Mouse (Mus musculus): ENCODE results near the gene Thoc5. TPM values are rescaled to one million over a fixed set of nuclear protein-coding genes. Genes with fewer than 3 reads are reported as not detected.

Thoc5 gene
- 53.2 and 56.4 TPM in 2 replicates for polyA plus RNA-seq (2014; fragmentation: Nextera tagmentation; extraction: Ambion mirVana)

DNA sequence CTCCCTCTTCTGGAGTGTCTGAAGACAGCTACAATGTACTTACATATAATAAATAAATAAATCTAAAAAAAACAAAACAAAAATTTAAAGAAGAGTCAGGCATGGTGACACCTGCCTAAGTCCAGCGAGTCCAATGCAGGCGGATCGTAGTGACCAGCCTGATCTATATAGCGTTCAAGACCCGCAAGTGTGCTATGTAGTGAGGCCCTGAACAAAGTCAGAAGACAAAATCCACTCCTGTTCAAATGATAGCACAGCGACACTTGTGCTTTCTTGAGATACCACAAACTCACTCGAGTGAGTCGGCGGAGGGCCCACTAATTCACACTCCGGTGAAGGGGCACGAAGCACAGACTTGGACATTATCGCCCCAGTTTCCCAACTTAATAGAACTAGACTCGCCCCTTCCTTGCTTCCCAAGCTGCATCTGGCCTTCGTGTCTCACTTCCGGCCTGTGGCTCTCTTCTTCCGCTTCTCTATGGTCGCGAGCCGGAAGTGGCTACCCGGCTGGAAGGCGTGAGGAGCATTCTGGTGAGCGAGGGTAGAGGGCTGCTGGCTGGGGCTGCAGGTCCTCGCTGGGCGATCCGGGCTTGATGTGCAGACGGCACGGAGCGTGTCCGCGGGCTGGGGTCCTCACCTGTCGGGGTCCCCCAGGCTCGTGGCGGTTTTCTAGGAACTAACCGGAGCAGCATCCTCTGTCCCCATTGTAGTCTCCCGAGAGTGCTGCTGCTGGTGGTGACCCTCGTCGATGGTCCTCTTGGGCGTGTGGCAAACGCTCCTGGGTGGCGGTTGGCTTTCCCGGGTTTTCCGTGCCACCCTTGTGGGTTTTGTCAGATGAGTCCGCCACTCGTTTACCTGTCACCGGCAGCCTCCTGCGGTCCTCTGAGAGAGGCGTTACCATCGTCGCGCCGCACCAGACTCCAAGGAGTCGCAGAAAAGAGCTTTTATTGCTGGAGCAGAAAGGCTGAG, at the start of gene Thoc5:
Thoc5 (plus strand) TSS at position 473 of the 969 bp plus-strand sequence.
- ATAC-seq (ENCODE audit: low read depth): peak; percentile 95
- H3K4me2 ChIP-seq (ENCODE audit: low read depth, low read length): peak within 1 kb of the TSS; percentile 82
- no peaks in the 10 kb centered on the region for H3K9me3 ChIP-seq (ENCODE audit: control insufficient read depth, low read length)
- peak within 1 kb of the TSS; percentile 81 for H3K27ac ChIP-seq (ENCODE audit: low read depth, low read length)
- H3K27me3 ChIP-seq (ENCODE audit: control insufficient read depth, insufficient read depth, low read length): no peaks in the 10 kb centered on the region
- H3K4me3 ChIP-seq (ENCODE audit: low read depth, low read length): peak within 1 kb of the TSS; percentile 58
- peak within 1 kb of the TSS; percentile 79 for H3K9ac ChIP-seq (replicated peaks; ENCODE audit: low read depth, low read length)
- H3K4me1 ChIP-seq (ENCODE audit: control insufficient read depth, insufficient read depth, low read length): peaks cover 3% of the 10 kb centered on the region; the same call in 1 of the 2 replicates
- peaks cover 30% of the 10 kb centered on the region for H3K36me3 ChIP-seq (ENCODE audit: control insufficient read depth, insufficient read depth, low read length)
- WGBS: 3% methylated on average over 52 of the region's 52 CpGs

DNA sequence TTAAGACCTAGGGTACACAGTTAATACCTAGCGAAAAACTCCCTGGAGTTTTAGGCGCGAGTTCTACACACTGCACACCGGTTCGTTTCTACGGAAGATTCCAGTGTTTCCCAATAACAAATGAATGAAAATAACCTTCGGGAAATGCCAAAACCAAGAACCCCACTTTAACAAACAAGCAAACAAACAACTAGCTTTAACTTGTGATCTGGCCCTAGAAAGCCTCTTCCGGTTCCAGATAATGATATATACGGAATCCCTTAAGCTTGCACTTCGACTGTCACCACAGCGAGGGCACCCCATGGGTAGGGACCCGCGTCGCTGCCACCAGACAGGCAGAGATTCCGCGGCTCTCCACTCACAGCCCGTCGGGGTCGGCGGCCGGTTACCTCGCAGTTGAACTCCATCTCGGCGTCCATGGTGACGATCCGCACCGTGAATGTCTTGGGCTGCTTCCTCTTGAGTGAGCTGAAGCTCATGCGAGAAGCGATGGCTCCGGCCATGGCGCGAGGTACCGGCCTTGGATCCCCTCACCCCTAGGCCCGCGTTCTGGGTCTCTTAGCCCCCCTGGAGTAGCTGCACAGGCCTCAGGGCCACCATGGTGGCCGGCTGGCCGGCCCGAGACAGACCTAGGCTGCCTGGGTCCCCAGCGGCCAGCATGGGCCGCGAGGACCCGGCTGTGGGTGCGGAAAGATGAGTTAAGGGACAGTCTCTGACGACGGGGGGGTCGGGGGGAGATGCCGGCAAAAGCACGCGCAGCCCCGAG, 46.5 kb upstream of the Thoc5 start:
- peak; percentile 65 for ATAC-seq (ENCODE audit: low read depth)
- Histone ChIP-seq H3K27me3 (ENCODE audit: control insufficient read depth, insufficient read depth, low read length) (no peaks in the 10 kb centered on the region), H3K4me2 (ENCODE audit: low read depth, low read length) (peak overlapping the region; percentile 56), H3K9ac (replicated peaks; ENCODE audit: low read depth, low read length) (peak overlapping the region; percentile 86), H3K4me1 (ENCODE audit: control insufficient read depth, insufficient read depth, low read length) (peaks cover 16% of the 10 kb centered on the region; the same call in 1 of the 2 replicates), H3K27ac (ENCODE audit: low read depth, low read length) (peak overlapping the region; percentile 74; the same call in 1 of the 2 replicates), H3K9me3 (ENCODE audit: control insufficient read depth, low read length) (no peaks in the 10 kb centered on the region), H3K4me3 (ENCODE audit: low read depth, low read length) (peak overlapping the region; percentile 93), H3K36me3 (ENCODE audit: control insufficient read depth, insufficient read depth, low read length) (no peaks in the 10 kb centered on the region)
- WGBS: under 1% methylated on average over 50 of the region's 50 CpGs

DNA sequence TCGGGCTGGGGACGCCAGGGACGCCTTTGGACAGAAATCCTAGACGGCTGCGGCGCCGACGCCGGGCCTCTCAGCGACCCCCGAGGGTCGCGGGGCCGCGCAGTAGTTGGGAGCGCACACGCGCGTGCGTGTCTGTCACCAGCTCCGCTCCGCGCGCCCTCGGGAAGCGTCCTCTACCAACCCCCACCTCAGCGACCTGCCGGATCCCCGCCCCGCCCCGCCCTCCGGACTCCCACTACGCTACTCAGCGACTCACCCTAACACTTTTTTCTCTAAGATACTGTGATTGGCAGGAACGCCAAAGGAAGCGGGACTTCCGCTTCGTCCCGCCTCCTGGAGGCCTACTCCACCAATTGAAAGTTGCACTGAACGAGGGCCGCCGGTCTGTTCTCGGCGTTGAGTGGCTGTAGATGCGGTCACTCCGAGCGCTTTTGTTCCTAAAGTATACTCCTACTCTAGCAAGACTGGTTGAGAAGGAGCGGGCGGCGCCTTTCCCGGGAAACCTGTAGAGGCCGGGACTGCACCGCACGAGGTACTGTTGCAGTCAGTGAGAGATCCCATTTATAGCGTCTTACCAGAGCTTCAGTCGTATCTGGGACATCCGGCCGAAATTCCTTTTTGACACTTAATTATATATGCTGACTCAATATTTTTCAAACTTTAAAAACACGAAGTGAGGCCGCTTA, 45.7 kb upstream of the Thoc5 start, which contains the start of gene Nf2:
Nf2 (minus strand) TSS at position 279 of the 686 bp plus-strand sequence.
- H3K27me3 ChIP-seq (ENCODE audit: control insufficient read depth, insufficient read depth, low read length): no peaks in the 10 kb centered on the region
- peak within 1 kb of the TSS; percentile 86 for H3K9ac ChIP-seq (replicated peaks; ENCODE audit: low read depth, low read length)
- peak within 1 kb of the TSS; percentile 74; the same call in 1 of the 2 replicates for H3K27ac ChIP-seq (ENCODE audit: low read depth, low read length)
- under 1% methylated on average over 49 of the region's 60 CpGs for WGBS
- peaks cover 16% of the 10 kb centered on the region; the same call in 1 of the 2 replicates for H3K4me1 ChIP-seq (ENCODE audit: control insufficient read depth, insufficient read depth, low read length)
- H3K4me2 ChIP-seq (ENCODE audit: low read depth, low read length): peak within 1 kb of the TSS; percentile 56
- peak; percentile 99 for ATAC-seq (ENCODE audit: low read depth)
- H3K4me3 ChIP-seq (ENCODE audit: low read depth, low read length): peak within 1 kb of the TSS; percentile 93
- H3K36me3 ChIP-seq (ENCODE audit: control insufficient read depth, insufficient read depth, low read length): no peaks in the 10 kb centered on the region
- H3K9me3 ChIP-seq (ENCODE audit: control insufficient read depth, low read length): no peaks in the 10 kb centered on the region

DNA sequence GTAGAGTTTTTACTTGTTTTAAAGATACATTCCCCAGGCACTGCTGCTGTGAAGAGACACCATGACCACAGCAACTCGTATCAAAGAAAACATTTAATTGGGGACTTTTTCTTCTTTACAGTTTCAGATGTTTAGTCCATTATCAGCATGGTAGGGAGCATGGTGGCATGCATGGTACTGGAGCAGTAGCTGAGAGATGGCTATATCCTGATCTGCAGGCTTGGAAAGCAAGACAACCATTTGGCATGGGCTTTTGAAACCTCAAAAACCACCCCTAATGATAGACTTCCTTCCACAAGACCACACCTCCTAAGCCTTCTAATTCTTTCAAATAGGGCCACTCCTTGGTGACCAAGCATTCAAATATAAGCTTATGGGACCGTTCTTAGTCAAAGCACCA, 44.7 kb upstream of the Thoc5 start:
- no peak for ATAC-seq (ENCODE audit: low read depth)
- 94% methylated on average over 2 of the region's 2 CpGs for WGBS
- no peak overlapping the region for H3K4me3 ChIP-seq (ENCODE audit: low read depth, low read length)
- H3K36me3 ChIP-seq (ENCODE audit: control insufficient read depth, insufficient read depth, low read length): no peaks in the 10 kb centered on the region
- H3K4me1 ChIP-seq (ENCODE audit: control insufficient read depth, insufficient read depth, low read length): peaks cover 16% of the 10 kb centered on the region; the same call in 1 of the 2 replicates
- no peak overlapping the region for H3K9ac ChIP-seq (replicated peaks; ENCODE audit: low read depth, low read length)
- H3K9me3 ChIP-seq (ENCODE audit: control insufficient read depth, low read length): no peaks in the 10 kb centered on the region
- no peaks in the 10 kb centered on the region for H3K27me3 ChIP-seq (ENCODE audit: control insufficient read depth, insufficient read depth, low read length)
- H3K4me2 ChIP-seq (ENCODE audit: low read depth, low read length): no peak overlapping the region
- no peak overlapping the region for H3K27ac ChIP-seq (ENCODE audit: low read depth, low read length)

DNA sequence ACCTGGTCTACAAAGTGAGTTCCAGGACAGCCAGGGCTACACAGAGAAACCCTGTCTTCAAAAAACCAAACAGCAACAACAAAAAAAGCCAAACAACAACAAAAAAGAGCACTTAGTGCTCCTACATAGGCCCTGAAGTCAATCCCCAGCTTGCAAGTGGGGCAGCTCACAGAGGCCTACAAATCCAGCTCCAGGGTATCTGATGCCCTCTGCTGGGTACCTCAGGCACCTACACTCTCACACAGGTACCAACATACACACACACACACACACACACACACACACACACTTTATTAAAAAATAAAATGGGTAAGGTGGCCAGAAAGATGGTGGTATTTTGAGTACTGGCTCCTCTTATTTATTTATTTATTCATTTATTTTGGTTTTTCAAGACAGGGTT, 42.1 kb upstream of the Thoc5 start:
- no peak overlapping the region for H3K9ac ChIP-seq (replicated peaks; ENCODE audit: low read depth, low read length)
- ATAC-seq (ENCODE audit: low read depth): no peak
- H3K4me3 ChIP-seq (ENCODE audit: low read depth, low read length): no peak overlapping the region
- no peaks in the 10 kb centered on the region for H3K9me3 ChIP-seq (ENCODE audit: control insufficient read depth, low read length)
- peaks cover 4% of the 10 kb centered on the region; the same call in 1 of the 2 replicates for H3K4me1 ChIP-seq (ENCODE audit: control insufficient read depth, insufficient read depth, low read length)
- H3K36me3 ChIP-seq (ENCODE audit: control insufficient read depth, insufficient read depth, low read length): no peaks in the 10 kb centered on the region
- H3K27ac ChIP-seq (ENCODE audit: low read depth, low read length): no peak overlapping the region
- no peak overlapping the region for H3K4me2 ChIP-seq (ENCODE audit: low read depth, low read length)
- H3K27me3 ChIP-seq (ENCODE audit: control insufficient read depth, insufficient read depth, low read length): no peaks in the 10 kb centered on the region

DNA sequence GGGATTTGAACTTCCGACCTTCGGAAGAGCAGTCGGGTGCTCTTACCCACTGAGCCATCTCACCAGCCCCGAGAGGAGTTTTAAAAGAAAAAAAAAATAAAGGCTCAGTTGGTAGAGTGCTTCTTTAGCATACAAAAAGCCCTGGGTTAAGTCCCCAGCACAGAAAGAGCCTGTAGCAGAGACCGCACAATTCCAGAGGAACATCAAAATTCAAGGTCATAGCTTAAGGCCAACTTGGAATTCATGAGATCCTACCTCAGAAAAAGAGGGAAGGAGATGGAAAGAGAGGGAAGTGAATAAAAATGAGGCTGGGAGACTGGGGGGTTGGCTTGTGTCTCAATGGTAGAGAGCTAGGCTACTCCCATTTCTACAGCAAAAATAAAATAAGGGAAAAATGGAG, 40.9 kb upstream of the Thoc5 start:
- H3K27me3 ChIP-seq (ENCODE audit: control insufficient read depth, insufficient read depth, low read length): no peaks in the 10 kb centered on the region

DNA sequence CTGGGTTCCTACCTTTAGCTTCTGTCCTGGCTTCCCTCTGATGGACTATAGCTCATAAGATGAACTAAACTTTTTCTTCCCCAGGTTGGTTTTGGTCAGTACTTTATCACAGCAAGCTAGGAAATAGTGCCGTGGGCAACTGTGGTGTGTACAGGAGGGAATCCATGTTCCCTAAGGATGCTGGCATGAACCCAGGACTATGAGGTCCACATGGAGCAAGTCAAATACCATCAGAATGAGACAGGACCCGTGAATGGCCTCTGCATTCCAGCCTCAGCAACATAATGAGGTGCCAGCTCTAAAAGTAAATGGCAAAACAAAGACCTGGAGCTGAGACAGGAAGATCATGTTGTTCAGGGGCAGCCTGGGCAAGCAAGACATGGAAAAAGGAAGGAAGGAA, 36.7 kb upstream of the Thoc5 start:
- Histone ChIP-seq H3K4me1 (ENCODE audit: control insufficient read depth, insufficient read depth, low read length) (no peaks in the 10 kb centered on the region), H3K9ac (replicated peaks; ENCODE audit: low read depth, low read length) (no peak overlapping the region), H3K36me3 (ENCODE audit: control insufficient read depth, insufficient read depth, low read length) (no peaks in the 10 kb centered on the region), H3K27ac (ENCODE audit: low read depth, low read length) (no peak overlapping the region), H3K9me3 (ENCODE audit: control insufficient read depth, low read length) (no peaks in the 10 kb centered on the region), H3K4me3 (ENCODE audit: low read depth, low read length) (no peak overlapping the region), H3K27me3 (ENCODE audit: control insufficient read depth, insufficient read depth, low read length) (no peaks in the 10 kb centered on the region), H3K4me2 (ENCODE audit: low read depth, low read length) (no peak overlapping the region)
- no peak for ATAC-seq (ENCODE audit: low read depth)
- WGBS: 56% methylated on average over 2 of the region's 2 CpGs

More for the DNA sequence above, 40.9 kb upstream of the Thoc5 start:
- no peaks in the 10 kb centered on the region for H3K9me3 ChIP-seq (ENCODE audit: control insufficient read depth, low read length)
- 84% methylated on average over 5 of the region's 5 CpGs for WGBS
- H3K27ac ChIP-seq (ENCODE audit: low read depth, low read length): no peak overlapping the region
- no peak overlapping the region for H3K9ac ChIP-seq (replicated peaks; ENCODE audit: low read depth, low read length)
- H3K4me2 ChIP-seq (ENCODE audit: low read depth, low read length): no peak overlapping the region
- no peaks in the 10 kb centered on the region for H3K4me1 ChIP-seq (ENCODE audit: control insufficient read depth, insufficient read depth, low read length)
- no peaks in the 10 kb centered on the region for H3K36me3 ChIP-seq (ENCODE audit: control insufficient read depth, insufficient read depth, low read length)
- no peak for ATAC-seq (ENCODE audit: low read depth)
- no peak overlapping the region for H3K4me3 ChIP-seq (ENCODE audit: low read depth, low read length)

DNA sequence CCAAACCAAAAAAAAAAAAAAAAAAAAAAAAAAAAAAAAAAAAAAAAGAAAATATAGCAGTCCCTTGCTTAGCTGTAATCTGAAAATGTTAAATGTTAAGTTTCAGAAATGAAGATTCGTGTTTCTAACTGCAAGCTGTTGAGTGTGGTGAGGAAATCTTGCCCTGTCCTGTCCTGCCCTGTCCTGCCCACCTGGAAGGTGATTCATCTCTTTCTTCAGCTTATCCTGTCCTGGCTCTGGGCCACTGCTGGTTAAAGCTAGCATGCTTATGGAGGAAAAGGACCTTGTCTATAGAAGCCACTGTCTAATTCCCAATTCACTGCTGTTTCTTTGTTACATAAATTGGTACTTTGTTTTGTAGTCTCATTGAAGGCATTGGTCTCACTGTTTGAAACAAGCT, 34.1 kb upstream of the Thoc5 start:
- Histone ChIP-seq H3K27ac (ENCODE audit: low read depth, low read length) (no peak overlapping the region), H3K9ac (replicated peaks; ENCODE audit: low read depth, low read length) (no peak overlapping the region), H3K9me3 (ENCODE audit: control insufficient read depth, low read length) (no peaks in the 10 kb centered on the region), H3K4me3 (ENCODE audit: low read depth, low read length) (no peak overlapping the region), H3K4me1 (ENCODE audit: control insufficient read depth, insufficient read depth, low read length) (no peaks in the 10 kb centered on the region), H3K4me2 (ENCODE audit: low read depth, low read length) (no peak overlapping the region), H3K36me3 (ENCODE audit: control insufficient read depth, insufficient read depth, low read length) (no peaks in the 10 kb centered on the region), H3K27me3 (ENCODE audit: control insufficient read depth, insufficient read depth, low read length) (no peaks in the 10 kb centered on the region)
- WGBS: 70% methylated on average over 1 of the region's 1 CpGs
- ATAC-seq (ENCODE audit: low read depth): no peak
